Mouse (Mus musculus): ENCODE data around the gene Amotl2. TPM values are rescaled to one million over a fixed set of nuclear protein-coding genes. Genes with fewer than 3 reads are reported as not detected.

Gene Amotl2
- 11.4 and 13.6 TPM in 2 replicates for total RNA-seq (2017)

DNA sequence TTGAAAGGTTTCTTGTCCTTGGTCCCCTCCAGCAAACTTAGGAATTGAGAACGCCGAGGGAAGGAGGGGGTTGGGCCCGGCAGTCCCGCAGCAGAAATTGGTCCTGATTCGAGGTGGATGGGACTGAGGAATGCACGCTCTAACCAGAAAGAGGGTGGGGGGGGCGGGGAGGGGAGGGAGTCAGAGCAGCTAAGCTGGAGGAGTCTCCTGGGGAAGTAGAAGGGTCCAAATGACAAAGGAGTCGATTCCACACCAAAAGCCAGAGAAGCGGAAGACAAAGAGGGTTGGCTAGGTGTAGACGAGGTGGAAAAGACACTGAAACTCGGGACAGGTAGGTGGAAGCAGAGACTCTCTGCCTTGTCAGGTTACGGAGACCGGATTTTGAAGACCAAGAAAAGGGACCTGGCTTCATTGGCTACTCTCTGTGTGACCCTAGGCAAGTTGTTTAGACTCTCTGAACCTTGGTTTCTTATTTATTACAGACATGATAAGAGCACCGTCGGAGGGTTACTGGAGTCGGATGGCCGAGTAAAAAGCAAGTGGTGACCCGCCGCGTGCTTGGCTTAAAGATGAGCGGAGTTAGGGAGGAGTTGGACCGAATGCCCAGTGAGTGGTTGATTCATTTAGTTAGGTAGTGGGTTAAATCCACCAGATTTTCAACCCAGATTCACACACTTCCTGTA, at the start of gene Amotl2:
Gene Amotl2, plus strand, starts transcription at position 192 of the 683 bp plus-strand sequence.
- ATAC-seq (ENCODE audit: extremely low read depth, insufficient number of reproducible peaks, low FRiP score, poor library complexity, severe bottlenecking), result no peak

DNA sequence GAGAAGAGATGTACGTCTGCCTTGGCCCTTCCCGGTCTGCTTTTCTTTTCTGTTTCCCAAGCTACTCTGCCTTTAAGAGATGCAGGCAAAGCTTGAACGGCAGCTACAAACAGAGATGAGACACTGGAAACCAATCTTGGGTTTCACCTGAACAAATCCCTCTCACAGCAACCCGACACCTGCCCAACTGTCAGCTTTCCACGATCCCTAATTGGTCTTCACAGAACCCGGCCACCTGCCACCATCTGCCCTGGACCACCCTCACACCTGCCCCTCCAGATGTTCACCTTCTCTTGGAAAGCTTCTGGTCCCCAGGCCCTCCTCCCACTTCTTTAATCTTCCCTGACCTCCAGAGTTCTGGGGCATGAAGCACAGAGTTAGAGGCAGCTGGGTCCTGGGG, 48.4 kb upstream of the Amotl2 start:
- ATAC-seq (ENCODE audit: extremely low read depth, insufficient number of reproducible peaks, low FRiP score, poor library complexity, severe bottlenecking), result no peak

DNA sequence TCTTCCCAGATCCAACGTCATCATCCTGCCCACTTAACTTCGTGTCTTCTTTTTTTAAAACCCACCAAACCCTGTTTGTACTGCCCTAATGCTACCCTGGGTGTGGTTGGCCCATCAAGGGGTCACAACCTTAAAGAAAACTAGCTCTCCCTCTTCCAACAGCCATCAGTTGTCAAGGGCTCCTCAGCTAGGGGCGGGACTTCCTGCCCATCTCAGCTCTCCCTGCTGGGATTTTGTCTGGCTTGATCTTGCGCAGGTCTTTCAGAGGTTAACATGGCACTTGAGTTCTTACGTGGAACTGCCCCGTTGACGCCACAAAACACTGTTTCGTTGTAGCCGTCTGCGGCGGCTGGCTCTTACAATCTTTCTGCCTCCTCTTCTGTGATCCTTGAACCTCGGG, 47.6 kb upstream of the Amotl2 start:
- ATAC-seq (ENCODE audit: extremely low read depth, insufficient number of reproducible peaks, low FRiP score, poor library complexity, severe bottlenecking), result no peak

DNA sequence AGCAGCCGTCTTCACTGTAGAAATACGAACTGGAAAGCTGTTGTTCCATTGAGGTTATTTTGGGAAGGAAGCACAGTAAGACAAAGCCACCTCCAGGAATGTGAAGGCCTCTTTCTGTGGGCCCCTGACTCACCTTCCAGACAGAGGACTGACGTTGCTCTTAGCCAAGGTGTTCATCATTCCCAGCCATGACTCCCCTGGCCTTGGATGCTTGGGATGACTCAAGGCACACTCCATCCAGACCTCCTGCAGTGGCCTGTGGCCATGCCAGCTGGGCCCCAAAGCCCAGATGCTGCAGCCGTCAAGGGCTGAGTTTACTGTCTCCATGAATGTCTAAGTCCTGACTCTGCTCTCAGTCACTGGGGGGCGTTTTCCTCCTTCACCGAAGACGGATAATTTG, 43.1 kb upstream of the Amotl2 start:
- no peak for ATAC-seq (ENCODE audit: extremely low read depth, insufficient number of reproducible peaks, low FRiP score, poor library complexity, severe bottlenecking)

DNA sequence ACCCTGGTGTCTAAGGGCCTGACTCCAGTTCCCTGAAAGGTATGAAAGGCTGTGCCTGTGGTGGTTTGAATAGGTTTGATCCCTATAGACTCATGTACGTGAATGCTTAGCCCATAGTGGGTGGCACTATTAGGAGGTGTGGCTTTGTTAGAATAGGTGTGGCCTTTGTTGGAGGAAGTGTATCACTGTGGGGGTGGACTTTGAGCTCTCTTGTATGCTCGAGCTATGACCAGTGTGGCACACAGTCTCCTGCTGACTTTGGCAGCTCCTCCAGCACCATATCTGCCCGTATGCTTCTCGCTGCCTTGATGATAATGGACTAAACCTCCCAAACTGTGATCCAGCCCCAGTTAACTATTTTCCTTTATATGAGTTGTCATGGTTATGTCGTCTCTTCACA, 40.5 kb upstream of the Amotl2 start:
- no peak for ATAC-seq (ENCODE audit: extremely low read depth, insufficient number of reproducible peaks, low FRiP score, poor library complexity, severe bottlenecking)

DNA sequence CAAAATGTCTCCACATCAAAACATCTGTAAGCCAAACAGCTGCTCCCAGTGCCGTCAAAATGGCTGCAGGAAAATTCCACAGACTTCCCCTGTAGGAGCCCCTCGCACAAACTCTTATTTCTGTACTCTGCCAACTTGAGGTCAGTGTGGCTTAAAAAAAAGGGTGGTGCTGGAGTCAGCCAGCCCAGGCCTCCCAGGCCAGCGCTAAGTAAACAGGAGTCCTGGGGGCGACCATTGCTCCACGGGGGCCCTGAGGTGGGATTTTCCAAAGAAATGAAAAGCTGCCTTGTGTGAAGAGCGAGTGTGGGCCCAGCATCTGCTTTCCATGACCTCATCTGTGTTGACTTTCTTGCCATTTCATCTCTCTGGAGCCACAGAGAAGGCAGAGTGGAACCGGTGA, 35.0 kb upstream of the Amotl2 start:
- no peak for ATAC-seq (ENCODE audit: extremely low read depth, insufficient number of reproducible peaks, low FRiP score, poor library complexity, severe bottlenecking)

DNA sequence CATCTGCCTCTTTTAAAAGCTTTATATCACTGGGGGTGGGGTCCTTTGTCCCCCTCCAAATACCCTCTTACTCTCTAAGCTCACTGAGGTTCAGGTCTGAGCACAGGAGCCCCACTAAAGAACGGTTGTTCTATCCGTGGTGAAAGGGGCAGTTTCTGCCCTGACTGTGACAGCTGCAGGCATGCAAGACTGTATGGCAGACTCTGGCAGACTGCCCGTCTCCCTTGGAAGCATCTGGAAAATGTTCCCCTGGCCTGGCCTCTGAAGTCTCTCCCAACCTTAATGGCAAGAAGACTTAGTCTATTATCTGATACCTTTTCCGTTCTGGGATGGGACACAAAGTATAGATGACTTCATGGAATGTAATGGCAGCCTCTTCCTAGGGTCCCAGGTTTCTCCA, 28.5 kb upstream of the Amotl2 start:
- no peak for ATAC-seq (ENCODE audit: extremely low read depth, insufficient number of reproducible peaks, low FRiP score, poor library complexity, severe bottlenecking)

DNA sequence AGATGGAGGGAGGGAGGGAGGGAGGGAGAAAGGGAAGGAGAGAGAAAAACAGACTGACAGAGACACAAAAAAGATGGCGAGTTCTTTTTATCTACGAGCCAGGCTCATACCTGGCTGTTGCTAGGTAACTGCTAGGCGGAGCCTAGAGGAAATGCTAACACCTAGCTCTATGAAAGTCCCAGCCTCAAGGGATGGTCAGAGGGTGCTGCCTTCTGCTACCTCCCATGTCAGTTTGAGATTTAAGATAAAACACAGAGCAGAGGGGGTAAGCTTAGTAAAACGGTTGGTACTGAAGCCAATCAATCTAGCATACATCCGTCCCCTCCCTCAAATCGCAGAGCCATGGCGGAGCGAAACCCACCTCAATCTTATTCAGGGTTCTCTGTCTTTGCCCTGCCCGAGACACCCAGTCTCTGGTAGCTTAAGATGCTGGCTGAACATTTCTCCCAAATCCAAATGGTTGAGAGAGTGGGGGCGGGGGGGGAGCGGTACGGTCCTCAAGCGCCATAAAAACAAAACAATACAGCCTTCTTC, 27.0 kb upstream of the Amotl2 start:
- no peak for ATAC-seq (ENCODE audit: extremely low read depth, insufficient number of reproducible peaks, low FRiP score, poor library complexity, severe bottlenecking)

DNA sequence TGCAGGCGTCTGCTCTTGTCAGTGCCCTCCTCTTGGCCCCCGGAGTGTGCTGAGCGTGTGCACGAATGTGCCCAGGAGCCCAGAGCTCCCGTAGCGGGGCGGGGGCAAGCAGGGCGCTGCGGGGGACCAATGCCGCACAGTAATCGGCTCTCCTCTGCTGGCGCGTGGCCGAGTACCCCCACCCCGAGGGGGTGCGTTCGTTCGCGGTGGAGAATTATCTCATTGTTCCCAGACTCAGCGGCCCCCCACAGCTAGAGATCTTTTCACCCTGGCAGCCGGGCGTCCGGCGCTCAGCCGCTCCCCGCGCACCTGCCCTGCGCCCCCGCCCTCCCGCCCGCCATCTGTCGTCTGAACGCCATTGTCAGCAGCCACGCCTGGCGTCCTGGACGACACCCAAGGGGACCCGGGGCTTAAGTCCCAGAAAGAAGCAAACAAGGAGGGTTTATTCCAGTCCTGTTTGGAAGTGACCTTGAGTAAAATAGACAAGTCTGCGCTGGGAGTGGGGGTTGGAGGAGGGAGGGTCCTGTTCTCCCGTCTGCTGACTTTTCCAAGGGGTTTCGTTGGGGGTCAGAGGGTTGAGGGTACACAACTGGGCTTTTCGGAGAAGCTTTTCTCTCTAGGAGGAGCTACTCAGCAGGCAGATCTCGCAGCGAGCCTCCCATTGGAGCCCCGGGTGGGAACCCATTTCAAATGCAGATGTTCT, 26.4 kb upstream of the Amotl2 start:
- no peak for ATAC-seq (ENCODE audit: extremely low read depth, insufficient number of reproducible peaks, low FRiP score, poor library complexity, severe bottlenecking)

DNA sequence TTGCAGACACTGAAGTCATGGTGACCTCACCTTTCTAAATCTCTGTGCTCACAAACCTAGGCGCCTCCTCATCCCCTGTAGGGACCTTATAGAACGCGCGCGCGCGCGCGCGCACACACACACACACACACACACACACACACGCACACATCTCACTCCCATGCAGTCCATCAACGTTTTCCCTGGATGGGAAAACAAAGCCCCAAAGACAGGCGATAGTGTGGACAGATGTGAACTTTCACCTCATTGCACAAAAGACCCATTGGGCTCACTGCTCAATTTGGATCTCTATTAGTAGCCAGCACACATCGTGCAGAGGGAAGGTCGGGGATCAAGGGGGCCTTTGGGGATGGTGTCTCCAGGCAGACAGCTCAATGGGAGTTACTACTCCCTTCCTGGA, 25.6 kb upstream of the Amotl2 start:
- ATAC-seq (ENCODE audit: extremely low read depth, insufficient number of reproducible peaks, low FRiP score, poor library complexity, severe bottlenecking), result no peak

DNA sequence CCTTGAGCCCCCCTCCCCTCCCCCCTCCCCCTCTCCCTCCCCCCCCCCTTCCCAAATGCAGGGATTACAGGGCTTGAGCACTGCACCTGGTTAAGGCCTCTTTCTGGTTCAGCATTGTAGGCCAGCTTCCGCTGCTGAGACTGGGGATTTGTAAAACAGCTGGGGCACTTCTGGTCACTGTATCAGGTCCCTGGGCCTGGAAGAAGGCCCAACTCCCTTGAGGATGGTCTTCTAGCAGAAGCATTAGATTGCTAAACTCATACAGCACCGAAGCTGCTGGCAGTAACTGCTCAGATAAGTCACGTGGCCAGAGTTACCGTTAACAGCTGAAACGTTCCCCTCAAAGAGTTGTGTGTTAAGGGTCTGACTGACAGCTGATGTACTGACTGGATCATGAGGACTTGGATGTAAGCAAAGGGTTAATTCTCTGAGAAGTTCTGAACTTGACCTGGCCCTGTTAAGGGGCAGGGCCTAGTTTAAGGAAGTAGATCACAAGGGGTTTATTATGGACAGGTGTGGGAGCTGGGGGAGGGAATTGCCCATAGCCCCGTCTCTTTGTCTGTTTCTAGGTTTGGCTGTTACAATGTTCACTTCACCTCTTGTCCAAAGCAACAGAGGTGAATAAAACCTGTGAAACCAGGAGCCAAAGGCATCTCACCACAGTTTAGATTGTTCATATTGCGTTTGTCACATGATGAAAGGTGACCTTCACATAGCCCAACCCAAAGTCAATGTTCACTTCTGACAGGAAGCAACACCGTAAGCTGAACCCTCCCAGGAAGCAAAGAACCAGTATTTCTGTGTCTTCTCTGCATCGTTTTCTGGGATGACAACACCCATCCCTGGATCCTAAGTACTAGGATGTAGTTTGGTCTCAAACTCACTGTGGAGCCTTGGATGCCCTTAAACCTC, 23.7 kb upstream of the Amotl2 start:
- ATAC-seq (ENCODE audit: extremely low read depth, insufficient number of reproducible peaks, low FRiP score, poor library complexity, severe bottlenecking), result no peak

DNA sequence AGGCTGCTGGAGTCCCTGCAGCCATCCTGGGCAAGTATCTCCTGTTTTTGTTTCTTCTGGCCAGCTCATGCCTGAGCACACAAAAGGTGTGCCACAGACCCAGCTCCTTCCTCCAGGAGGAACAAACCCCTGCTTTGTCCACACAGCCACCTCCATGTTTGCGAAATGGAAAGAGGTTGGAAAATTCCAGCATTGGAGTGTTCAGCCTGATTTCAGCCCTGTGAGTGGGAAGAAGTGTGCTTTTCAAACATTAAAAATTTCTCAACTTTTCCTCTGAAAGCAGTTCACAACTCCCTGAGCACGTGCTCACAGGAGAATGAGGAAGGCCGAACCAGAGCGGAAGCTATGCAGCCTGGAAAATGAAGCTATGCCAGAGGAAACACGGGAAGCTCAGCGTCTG, 15.4 kb upstream of the Amotl2 start:
- ATAC-seq (ENCODE audit: extremely low read depth, insufficient number of reproducible peaks, low FRiP score, poor library complexity, severe bottlenecking), result no peak

DNA sequence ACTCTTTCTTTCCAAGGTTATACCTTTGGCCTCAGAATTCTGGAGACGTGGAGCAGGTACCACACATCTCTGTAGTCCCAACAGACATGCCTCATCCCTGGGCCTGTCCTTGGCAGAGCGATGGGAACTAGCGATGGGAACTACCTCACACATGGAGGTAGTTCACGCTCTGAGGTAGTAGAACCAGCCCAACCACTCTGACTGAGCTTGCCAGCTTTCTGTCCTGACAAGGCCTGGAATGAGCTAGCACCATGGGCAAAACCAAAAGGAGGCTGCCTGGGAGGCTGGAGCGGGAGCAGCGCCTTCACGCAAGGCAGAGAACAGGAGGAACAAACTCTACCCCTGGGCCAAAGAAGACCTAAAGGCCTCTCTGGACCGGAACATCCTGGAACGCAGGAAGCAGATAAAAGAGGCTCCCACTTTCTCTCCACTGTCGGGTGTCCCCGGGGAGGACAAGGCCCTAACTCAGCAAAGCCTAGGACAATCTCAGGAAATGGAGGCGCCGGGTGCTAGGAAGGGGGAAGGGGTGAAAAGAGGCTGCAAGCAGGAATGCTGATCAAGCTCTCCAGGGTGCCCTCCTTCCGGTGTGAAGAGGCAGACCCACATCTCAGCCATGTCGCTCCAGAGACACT, 6.9 kb upstream of the Amotl2 start:
- no peak for ATAC-seq (ENCODE audit: extremely low read depth, insufficient number of reproducible peaks, low FRiP score, poor library complexity, severe bottlenecking)

DNA sequence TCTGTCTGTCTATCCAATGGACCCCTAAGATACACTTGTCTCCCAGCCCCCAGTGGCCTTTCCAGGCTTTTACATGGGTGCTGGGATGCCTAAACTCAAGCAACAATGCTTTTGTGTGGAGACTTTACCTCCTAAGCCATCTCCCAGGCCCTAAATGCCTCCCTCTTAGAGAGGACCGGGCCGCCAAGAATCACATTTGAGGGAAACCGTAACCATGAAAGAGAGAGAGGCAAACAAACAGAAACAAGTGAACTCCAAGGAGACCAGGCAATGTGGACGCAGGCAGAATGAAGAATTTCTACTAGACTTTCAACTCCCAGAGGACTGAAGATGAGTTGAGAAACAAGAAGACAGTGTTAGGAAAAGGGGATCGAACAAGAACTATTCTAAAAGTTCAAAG, 6.0 kb upstream of the Amotl2 start:
- ATAC-seq (ENCODE audit: extremely low read depth, insufficient number of reproducible peaks, low FRiP score, poor library complexity, severe bottlenecking), result no peak

DNA sequence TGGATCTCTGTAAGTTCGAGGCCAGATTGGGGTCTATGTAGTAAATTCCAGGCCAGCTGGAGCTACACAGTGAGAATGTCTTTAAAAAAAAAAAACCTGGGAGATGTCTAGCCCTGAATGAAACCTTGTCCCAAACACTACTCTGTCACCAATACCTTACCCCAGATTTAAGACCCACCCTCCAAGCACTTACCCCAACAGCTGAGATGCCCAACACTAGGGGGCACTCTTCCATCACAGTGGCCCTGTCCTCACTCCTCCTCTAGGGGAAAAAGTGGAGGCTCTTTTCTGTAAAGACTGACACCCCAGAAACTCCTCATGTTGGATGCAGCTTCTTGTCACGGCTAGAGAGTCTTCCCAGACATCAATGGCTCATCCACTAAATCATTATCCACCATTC, 2.7 kb upstream of the Amotl2 start:
- ATAC-seq (ENCODE audit: extremely low read depth, insufficient number of reproducible peaks, low FRiP score, poor library complexity, severe bottlenecking), result 0 out of 2 replicates have a peak, but pooled peaks have one; percentile 32

DNA sequence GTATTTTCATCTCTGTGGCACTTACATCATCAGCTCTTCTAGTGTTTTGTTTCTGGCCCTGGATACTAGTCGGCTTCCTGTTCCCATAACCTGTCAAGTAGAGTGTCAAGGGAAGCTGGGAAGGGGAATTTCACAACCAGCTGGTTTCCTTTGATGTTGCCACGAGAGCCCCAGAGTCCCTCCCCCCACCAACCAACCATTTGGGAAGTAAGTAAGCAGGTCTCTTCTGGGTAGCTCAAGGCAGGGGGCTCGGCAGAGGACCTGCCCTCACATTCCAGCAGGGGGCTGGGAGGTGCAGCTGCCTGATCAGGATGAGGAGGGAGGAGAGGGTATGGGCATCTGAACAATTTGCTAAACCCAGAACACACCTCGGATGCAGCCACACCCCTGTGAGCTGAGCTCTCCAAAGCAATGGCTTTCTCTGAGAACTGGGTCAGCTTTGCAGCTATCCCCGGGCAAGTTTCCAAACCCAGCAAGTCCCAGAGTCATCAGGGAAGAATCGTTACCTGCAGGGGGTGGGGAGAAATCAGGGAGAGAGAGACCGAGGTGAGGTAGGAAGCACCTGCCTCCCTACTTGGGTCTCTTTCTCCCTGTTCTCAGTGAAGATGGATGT, 1.5 kb upstream of the Amotl2 start:
- ATAC-seq (ENCODE audit: extremely low read depth, insufficient number of reproducible peaks, low FRiP score, poor library complexity, severe bottlenecking), result no peak

DNA sequence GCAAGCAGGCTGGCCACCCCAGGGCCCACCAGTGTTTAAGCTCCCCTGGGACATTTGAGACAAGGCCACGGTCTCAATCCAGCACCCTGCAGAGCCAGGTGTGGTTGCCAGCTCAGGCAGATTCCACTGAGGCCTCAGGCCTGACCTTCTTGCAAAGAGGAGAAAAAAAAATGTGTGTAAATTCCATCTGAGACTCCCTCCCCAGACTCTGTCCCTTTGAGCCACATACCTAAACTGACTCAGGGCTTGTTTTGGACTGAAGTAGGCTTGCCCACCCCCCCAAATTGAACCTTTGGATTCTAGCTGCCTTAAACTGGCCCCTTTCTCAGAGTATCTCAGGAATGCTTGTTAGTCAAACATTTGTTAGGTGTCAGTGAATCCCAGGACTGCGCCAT, 969 bp upstream of the Amotl2 start:
- no peak for ATAC-seq (ENCODE audit: extremely low read depth, insufficient number of reproducible peaks, low FRiP score, poor library complexity, severe bottlenecking)

DNA sequence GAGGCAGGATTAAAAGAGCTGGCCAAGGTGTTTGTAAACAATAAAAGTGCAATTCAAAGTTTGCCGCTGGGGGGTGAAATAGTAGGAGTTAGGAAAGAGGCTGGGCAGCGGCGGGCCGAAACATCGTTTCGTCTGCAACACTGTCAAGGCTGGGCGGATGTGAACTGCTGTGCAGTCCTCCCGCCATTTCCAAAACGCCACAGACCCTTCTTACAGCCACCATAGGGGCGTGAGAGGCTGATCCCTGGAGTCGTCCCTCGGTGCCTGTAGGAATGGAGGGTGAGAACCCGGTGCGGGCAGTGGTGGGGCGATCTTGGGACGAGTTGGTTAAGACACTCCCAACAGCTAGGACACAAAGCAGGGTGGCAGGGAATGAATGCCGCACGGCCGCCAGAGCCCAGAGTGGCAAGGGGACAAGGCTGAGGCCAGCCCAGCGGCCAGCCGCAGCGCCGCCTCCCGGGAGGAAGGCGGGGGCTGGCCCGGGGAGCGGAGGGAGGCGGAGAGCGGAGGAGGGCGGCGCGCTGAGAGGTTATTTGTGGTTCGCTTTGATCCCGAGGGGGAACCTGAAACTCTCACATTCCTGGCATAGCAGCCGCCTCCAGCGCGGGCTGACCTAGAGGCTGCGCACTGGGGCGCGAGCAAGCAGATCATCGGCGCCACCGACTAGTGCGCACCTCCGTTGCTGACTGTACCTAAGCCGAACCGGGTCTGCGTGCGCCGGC, 853 bp downstream of the Amotl2 start:
- peak; percentile 63 for ATAC-seq (ENCODE audit: extremely low read depth, insufficient number of reproducible peaks, low FRiP score, poor library complexity, severe bottlenecking)

Measured in neutrophil, adult 5-6 weeks (primary cell).